Mouse (Mus musculus) megakaryocyte, embryonic 14.5 days (primary cell): ENCODE data around the gene 2010111I01Rik.

Experiments used
- FLI1 ChIP-seq: IDR thresholded peaks from 2 replicates; pipeline ENCODE4 v1.6.1; 2012; ENCODE audit warnings: low read length, inconsistent platforms, mixed read lengths
- GATA1 ChIP-seq: IDR thresholded peaks from 3 replicates; pipeline ENCODE4 v1.6.1; 2012; ENCODE audit warnings: mixed read lengths, low read length, inconsistent platforms, borderline replicate concordance

- TF ChIP-seq GATA1 (no peak), FLI1 (no peak)
These were observed 13.1 kb upstream of the 2010111I01Rik start for GRCm38 (mm10) chr13:62951606-62952005.
